Mouse (Mus musculus) kidney, postnatal 0 days (tissue): ENCODE data around the gene Sprr2h. TPM values are rescaled to one million over a fixed set of nuclear protein-coding genes. Genes with fewer than 3 reads are reported as not detected.
A peak's percentile ranks its signal among the peaks of the same experiment; 100 is the strongest.

ENCODE experiments used
- ATAC-seq: fragments of 200-750 bp; cut with Nextera tagmentation; replicated peaks from 2 replicates; pipeline ENCODE4 v1.8.0; 2017; ENCODE audit warnings: low read depth, moderate number of reproducible peaks, moderate TSS enrichment, moderate library complexity; ENCODE audit not compliant: low FRiP score
- DNase-seq: peaks from one replicate; pipeline ENCODE4 v3.0.0-alpha.2; 2016; ENCODE audit warnings: low spot score
- H3K27ac ChIP-seq: fragments of 300-500 bp; sonication (generic); 2 replicates; pipeline ENCODE4 v1.5.1; 2014; ENCODE audit warnings: mild to moderate bottlenecking
- H3K27me3 ChIP-seq: fragments of 300-500 bp; sonication (generic); 2 replicates; pipeline ENCODE4 v1.6.1; 2014; ENCODE audit warnings: low read length, mixed read lengths; ENCODE audit not compliant: insufficient read depth
- H3K36me3 ChIP-seq: fragments of 300-500 bp; sonication (generic); 2 replicates; pipeline ENCODE4 v1.6.1; 2014; ENCODE audit warnings: low read length, mixed read lengths; ENCODE audit not compliant: insufficient read depth
- H3K4me1 ChIP-seq: fragments of 300-500 bp; sonication (generic); replicated peaks from 2 replicates; pipeline ENCODE4 v1.6.1; 2014; ENCODE audit warnings: antibody characterized with exemption, low read length, mixed read lengths; ENCODE audit not compliant: insufficient read depth
- H3K4me2 ChIP-seq: fragments of 300-500 bp; sonication (generic); 2 replicates; pipeline ENCODE4 v1.6.1; 2014; ENCODE audit warnings: mild to moderate bottlenecking, low read length, moderate library complexity, mixed read lengths
- H3K4me3 ChIP-seq: fragments of 300-500 bp; sonication (generic); replicated peaks from 2 replicates; pipeline ENCODE4 v1.5.1; 2014; ENCODE audit warnings: low read depth, low read length
- H3K9ac ChIP-seq: fragments of 300-500 bp; sonication (generic); 2 replicates; pipeline ENCODE4 v1.6.1; 2014; ENCODE audit warnings: low read depth, low read length
- H3K9me3 ChIP-seq: fragments of 300-500 bp; sonication (generic); replicated peaks from 2 replicates; pipeline ENCODE4 v1.6.1; 2016; ENCODE audit warnings: low read length, inconsistent platforms, mixed read lengths
- CTCF ChIP-seq: IDR thresholded peaks from 2 replicates; pipeline ENCODE4 v1.5.1; 2016; ENCODE audit warnings: antibody characterized with exemption, low read depth, mild to moderate bottlenecking, moderate library complexity
- WGBS: fragments of 180-500 bp; shearing (Covaris S2); extraction: QIAGEN DNeasy Blood & Tissue Kit; methylation state at CpG from one replicate; pipeline ENCODE4 v1.1.7; 2014; 5-methylcytosine and 5-hydroxymethylcytosine counted together
- polyA plus RNA-seq: library from polyadenylated mRNA; unstranded; fragments of >200 nt; fragmentation: Nextera tagmentation; extraction: Ambion mirVana; gene quantifications from 2 replicates; pipeline ENCODE4 v1.2.1, GENCODE M21; 2015

The Sprr2h gene
- not detected in 2 replicates for polyA plus RNA-seq

GRCm38 (mm10) chr3:92385385-92385784 lies at the start of gene Sprr2h:
Gene Sprr2h, plus strand, starts transcription at chr3:92385685.
- H3K27ac ChIP-seq, result no peak within 1 kb of the TSS
- no peak within 1 kb of the TSS for H3K4me3 ChIP-seq
- WGBS, result 74% methylated on average over 1 of the region's 1 CpGs
- DNase-seq (no peak), ATAC-seq (no peak)
- no peaks in the 10 kb centered on the region for H3K9me3 ChIP-seq
- no peak for TF ChIP-seq CTCF
- H3K9ac ChIP-seq, result no peak within 1 kb of the TSS
- no peaks in the 10 kb centered on the region for H3K27me3 ChIP-seq
- no peaks in the 10 kb centered on the region for H3K4me1 ChIP-seq
- H3K36me3 ChIP-seq, result no peaks in the 10 kb centered on the region
- no peak within 1 kb of the TSS for H3K4me2 ChIP-seq

- 65% methylated on average over 1 of the region's 1 CpGs for WGBS
- no peaks in the 10 kb centered on the region for H3K4me1 ChIP-seq
- no peaks in the 10 kb centered on the region for H3K9me3 ChIP-seq
- H3K9ac ChIP-seq, result no peak overlapping the region
- no peak overlapping the region for H3K27ac ChIP-seq
- no peak overlapping the region for H3K4me3 ChIP-seq
- H3K4me2 ChIP-seq, result no peak overlapping the region
- no peak for ATAC-seq
- H3K27me3 ChIP-seq, result no peaks in the 10 kb centered on the region
- H3K36me3 ChIP-seq, result no peaks in the 10 kb centered on the region
- DNase-seq, result no peak
- TF ChIP-seq CTCF, result no peak
Measured at GRCm38 (mm10) chr3:92336278-92336677, 49.2 kb upstream of the Sprr2h start.

GRCm38 (mm10) chr3:92338840-92339239 lies 46.6 kb upstream of the Sprr2h start, which contains the start of gene Sprr2d:
Gene Sprr2d, plus strand, starts transcription at chr3:92339140.
- ATAC-seq, result no peak
- no peaks in the 10 kb centered on the region for H3K27me3 ChIP-seq
- H3K4me2 ChIP-seq, result no peak within 1 kb of the TSS
- H3K9ac ChIP-seq, result no peak within 1 kb of the TSS
- TF ChIP-seq CTCF, result no peak
- H3K9me3 ChIP-seq, result no peaks in the 10 kb centered on the region
- 95% methylated on average over 5 of the region's 5 CpGs for WGBS
- no peak within 1 kb of the TSS for H3K4me3 ChIP-seq
- H3K4me1 ChIP-seq, result no peaks in the 10 kb centered on the region
- H3K27ac ChIP-seq, result no peak within 1 kb of the TSS
- no peaks in the 10 kb centered on the region for H3K36me3 ChIP-seq
- DNase-seq, result no peak

GRCm38 (mm10) chr3:92351843-92352242 lies 33.6 kb upstream of the Sprr2h start, which contains the start of gene Sprr2e:
Gene Sprr2e, plus strand, starts transcription at chr3:92352143.
- no peak within 1 kb of the TSS for H3K4me2 ChIP-seq
- no peaks in the 10 kb centered on the region for H3K36me3 ChIP-seq
- H3K4me1 ChIP-seq, result no peaks in the 10 kb centered on the region
- no peaks in the 10 kb centered on the region for H3K9me3 ChIP-seq
- DNase-seq (no peak), ATAC-seq (no peak)
- no peak within 1 kb of the TSS for H3K27ac ChIP-seq
- no peak for TF ChIP-seq CTCF
- whole genome bisulfite sequencing, result 72% methylated on average over 2 of the region's 2 CpGs
- H3K4me3 ChIP-seq, result no peak within 1 kb of the TSS
- H3K27me3 ChIP-seq, result no peaks in the 10 kb centered on the region
- no peak within 1 kb of the TSS for H3K9ac ChIP-seq

GRCm38 (mm10) chr3:92361619-92362018 lies 23.9 kb upstream of the Sprr2h start:
- TF ChIP-seq CTCF, result no peak
- Histone ChIP-seq H3K27me3 (no peaks in the 10 kb centered on the region), H3K4me2 (no peak overlapping the region), H3K4me1 (no peaks in the 10 kb centered on the region), H3K9ac (no peak overlapping the region), H3K36me3 (no peaks in the 10 kb centered on the region), H3K4me3 (no peak overlapping the region), H3K9me3 (no peaks in the 10 kb centered on the region), H3K27ac (0 out of 2 replicates have a peak overlapping the region, but pooled peaks have one; percentile 32)
- ATAC-seq (no peak; the same call in 1 of the 2 replicates), DNase-seq (peak; percentile 63)

- TF ChIP-seq CTCF, result no peak
- ATAC-seq, result no peak
- no peaks in the 10 kb centered on the region for H3K36me3 ChIP-seq
- no peak within 1 kb of the TSS for H3K4me2 ChIP-seq
- DNase-seq, result no peak
- H3K9me3 ChIP-seq, result no peaks in the 10 kb centered on the region
- WGBS, result 64% methylated on average over 3 of the region's 3 CpGs
- H3K4me1 ChIP-seq, result no peaks in the 10 kb centered on the region
- H3K9ac ChIP-seq, result no peak within 1 kb of the TSS
- H3K27ac ChIP-seq, result no peak within 1 kb of the TSS
- no peaks in the 10 kb centered on the region for H3K27me3 ChIP-seq
- no peak within 1 kb of the TSS for H3K4me3 ChIP-seq
Measured at GRCm38 (mm10) chr3:92364887-92365286, 20.6 kb upstream of the Sprr2h start, which contains the start of gene Sprr2f. Gene Sprr2f, plus strand, starts transcription at chr3:92365187.

GRCm38 (mm10) chr3:92373613-92374012 lies 11.9 kb upstream of the Sprr2h start:
- H3K27me3 ChIP-seq, result no peaks in the 10 kb centered on the region
- H3K4me2 ChIP-seq, result no peak overlapping the region
- H3K36me3 ChIP-seq, result no peaks in the 10 kb centered on the region
- no peak for TF ChIP-seq CTCF
- no peak overlapping the region for H3K9ac ChIP-seq
- DNase-seq (no peak), ATAC-seq (no peak)
- H3K9me3 ChIP-seq, result no peaks in the 10 kb centered on the region
- no peaks in the 10 kb centered on the region for H3K4me1 ChIP-seq
- H3K27ac ChIP-seq, result no peak overlapping the region
- H3K4me3 ChIP-seq, result no peak overlapping the region
- WGBS, result 81% methylated on average over 2 of the region's 2 CpGs
